Mouse (Mus musculus): ENCODE results near the gene Armh2. TPM values are rescaled to one million over a fixed set of nuclear protein-coding genes. Genes with fewer than 3 reads are reported as not detected.

Armh2 gene
- polyA plus RNA-seq, 1 experiment from 2014 or later: not detected

- ATAC-seq (replicated peaks; ENCODE audit: insufficient number of reproducible peaks, low FRiP score, low TSS enrichment, low read depth) (no peak), DNase-seq (ENCODE audit: low spot score) (no peak)
- no peak overlapping the region for H3K4me2 ChIP-seq (ENCODE audit: low read depth, low read length)
- H3K9me3 ChIP-seq (replicated peaks; ENCODE audit: control insufficient read depth, low read length): no peaks in the 10 kb centered on the region
- no peak overlapping the region for H3K27ac ChIP-seq (replicated peaks; ENCODE audit: low read depth, low read length)
- no peak overlapping the region for H3K4me3 ChIP-seq (ENCODE audit: low read depth, low read length)
- no peaks in the 10 kb centered on the region for H3K27me3 ChIP-seq (ENCODE audit: control insufficient read depth, insufficient read depth, low read length)
- H3K4me1 ChIP-seq (ENCODE audit: control insufficient read depth, insufficient read depth, low read length): no peaks in the 10 kb centered on the region
- 82% methylated on average over 9 of the region's 9 CpGs for WGBS
- no peaks in the 10 kb centered on the region; the same call in 1 of the 2 replicates for H3K36me3 ChIP-seq (replicated peaks; ENCODE audit: control insufficient read depth, insufficient read depth, low read depth, low read length)
- no peak overlapping the region for H3K9ac ChIP-seq (replicated peaks; ENCODE audit: low read length)
These were observed 26.6 kb upstream of the Armh2 start for GRCm38 (mm10) chr13:24714360-24714885.

- whole genome bisulfite sequencing: 59% methylated on average over 5 of the region's 5 CpGs
- Histone ChIP-seq H3K9me3 (replicated peaks; ENCODE audit: control insufficient read depth, low read length) (no peaks in the 10 kb centered on the region), H3K4me1 (ENCODE audit: control insufficient read depth, insufficient read depth, low read length) (no peaks in the 10 kb centered on the region), H3K27ac (replicated peaks; ENCODE audit: low read depth, low read length) (no peak overlapping the region), H3K36me3 (replicated peaks; ENCODE audit: control insufficient read depth, insufficient read depth, low read depth, low read length) (no peaks in the 10 kb centered on the region; the same call in 1 of the 2 replicates), H3K4me2 (ENCODE audit: low read depth, low read length) (no peak overlapping the region), H3K4me3 (ENCODE audit: low read depth, low read length) (no peak overlapping the region), H3K27me3 (ENCODE audit: control insufficient read depth, insufficient read depth, low read length) (no peaks in the 10 kb centered on the region), H3K9ac (replicated peaks; ENCODE audit: low read length) (no peak overlapping the region)
- DNase-seq (ENCODE audit: low spot score): no peak
- no peak for ATAC-seq (replicated peaks; ENCODE audit: insufficient number of reproducible peaks, low FRiP score, low TSS enrichment, low read depth)
These were observed 25.4 kb upstream of the Armh2 start for GRCm38 (mm10) chr13:24715601-24716000.

GRCm38 (mm10) chr13:24716441-24716840 is 24.6 kb upstream of the Armh2 start:
- Histone ChIP-seq H3K27me3 (ENCODE audit: control insufficient read depth, insufficient read depth, low read length) (no peaks in the 10 kb centered on the region), H3K9me3 (replicated peaks; ENCODE audit: control insufficient read depth, low read length) (no peaks in the 10 kb centered on the region), H3K4me1 (ENCODE audit: control insufficient read depth, insufficient read depth, low read length) (no peaks in the 10 kb centered on the region), H3K27ac (replicated peaks; ENCODE audit: low read depth, low read length) (no peak overlapping the region), H3K4me3 (ENCODE audit: low read depth, low read length) (no peak overlapping the region), H3K9ac (replicated peaks; ENCODE audit: low read length) (no peak overlapping the region), H3K36me3 (replicated peaks; ENCODE audit: control insufficient read depth, insufficient read depth, low read depth, low read length) (no peaks in the 10 kb centered on the region; the same call in 1 of the 2 replicates), H3K4me2 (ENCODE audit: low read depth, low read length) (no peak overlapping the region)
- WGBS: 85% methylated on average over 9 of the region's 9 CpGs
- DNase-seq (ENCODE audit: low spot score) (no peak), ATAC-seq (replicated peaks; ENCODE audit: insufficient number of reproducible peaks, low FRiP score, low TSS enrichment, low read depth) (no peak)

- Histone ChIP-seq H3K9me3 (replicated peaks; ENCODE audit: control insufficient read depth, low read length) (no peaks in the 10 kb centered on the region), H3K4me2 (ENCODE audit: low read depth, low read length) (no peak overlapping the region), H3K27ac (replicated peaks; ENCODE audit: low read depth, low read length) (no peak overlapping the region), H3K9ac (replicated peaks; ENCODE audit: low read length) (no peak overlapping the region), H3K4me3 (ENCODE audit: low read depth, low read length) (no peak overlapping the region), H3K4me1 (ENCODE audit: control insufficient read depth, insufficient read depth, low read length) (no peaks in the 10 kb centered on the region), H3K36me3 (replicated peaks; ENCODE audit: control insufficient read depth, insufficient read depth, low read depth, low read length) (no peaks in the 10 kb centered on the region; the same call in 1 of the 2 replicates), H3K27me3 (ENCODE audit: control insufficient read depth, insufficient read depth, low read length) (no peaks in the 10 kb centered on the region)
- DNase-seq (ENCODE audit: low spot score): no peak
- ATAC-seq (replicated peaks; ENCODE audit: insufficient number of reproducible peaks, low FRiP score, low TSS enrichment, low read depth): no peak
- WGBS: 74% methylated on average over 7 of the region's 7 CpGs
These were observed 23.4 kb upstream of the Armh2 start for GRCm38 (mm10) chr13:24717677-24718076.

GRCm38 (mm10) chr13:24721502-24721901 is 19.5 kb upstream of the Armh2 start:
- WGBS: 74% methylated on average over 10 of the region's 10 CpGs
- H3K4me3 ChIP-seq (ENCODE audit: low read depth, low read length): no peak overlapping the region
- H3K4me1 ChIP-seq (ENCODE audit: control insufficient read depth, insufficient read depth, low read length): no peaks in the 10 kb centered on the region
- no peaks in the 10 kb centered on the region; the same call in 1 of the 2 replicates for H3K36me3 ChIP-seq (replicated peaks; ENCODE audit: control insufficient read depth, insufficient read depth, low read depth, low read length)
- no peak overlapping the region for H3K9ac ChIP-seq (replicated peaks; ENCODE audit: low read length)
- ATAC-seq (replicated peaks; ENCODE audit: insufficient number of reproducible peaks, low FRiP score, low TSS enrichment, low read depth): no peak
- H3K27ac ChIP-seq (replicated peaks; ENCODE audit: low read depth, low read length): no peak overlapping the region
- no peaks in the 10 kb centered on the region for H3K27me3 ChIP-seq (ENCODE audit: control insufficient read depth, insufficient read depth, low read length)
- H3K9me3 ChIP-seq (replicated peaks; ENCODE audit: control insufficient read depth, low read length): no peaks in the 10 kb centered on the region
- no peak overlapping the region for H3K4me2 ChIP-seq (ENCODE audit: low read depth, low read length)
- DNase-seq (ENCODE audit: low spot score): no peak

- Histone ChIP-seq H3K36me3 (replicated peaks; ENCODE audit: control insufficient read depth, insufficient read depth, low read depth, low read length) (no peaks in the 10 kb centered on the region), H3K9me3 (replicated peaks; ENCODE audit: control insufficient read depth, low read length) (no peaks in the 10 kb centered on the region), H3K4me3 (ENCODE audit: low read depth, low read length) (no peak overlapping the region), H3K27me3 (ENCODE audit: control insufficient read depth, insufficient read depth, low read length) (no peaks in the 10 kb centered on the region), H3K27ac (replicated peaks; ENCODE audit: low read depth, low read length) (no peak overlapping the region), H3K4me2 (ENCODE audit: low read depth, low read length) (no peak overlapping the region), H3K4me1 (ENCODE audit: control insufficient read depth, insufficient read depth, low read length) (no peaks in the 10 kb centered on the region), H3K9ac (replicated peaks; ENCODE audit: low read length) (no peak overlapping the region)
- ATAC-seq (replicated peaks; ENCODE audit: insufficient number of reproducible peaks, low FRiP score, low TSS enrichment, low read depth): no peak
- DNase-seq (ENCODE audit: low spot score): no peak
- WGBS: 57% methylated on average over 8 of the region's 8 CpGs
These were observed 17.2 kb upstream of the Armh2 start for GRCm38 (mm10) chr13:24723699-24724394.

GRCm38 (mm10) chr13:24724395-24724759 is 16.7 kb upstream of the Armh2 start:
- no peaks in the 10 kb centered on the region for H3K4me1 ChIP-seq (ENCODE audit: control insufficient read depth, insufficient read depth, low read length)
- H3K27ac ChIP-seq (replicated peaks; ENCODE audit: low read depth, low read length): no peak overlapping the region
- WGBS: 57% methylated on average over 4 of the region's 4 CpGs
- H3K27me3 ChIP-seq (ENCODE audit: control insufficient read depth, insufficient read depth, low read length): no peaks in the 10 kb centered on the region
- H3K4me3 ChIP-seq (ENCODE audit: low read depth, low read length): no peak overlapping the region
- H3K36me3 ChIP-seq (replicated peaks; ENCODE audit: control insufficient read depth, insufficient read depth, low read depth, low read length): no peaks in the 10 kb centered on the region
- H3K4me2 ChIP-seq (ENCODE audit: low read depth, low read length): no peak overlapping the region
- DNase-seq (ENCODE audit: low spot score) (no peak), ATAC-seq (replicated peaks; ENCODE audit: insufficient number of reproducible peaks, low FRiP score, low TSS enrichment, low read depth) (no peak)
- H3K9ac ChIP-seq (replicated peaks; ENCODE audit: low read length): no peak overlapping the region
- H3K9me3 ChIP-seq (replicated peaks; ENCODE audit: control insufficient read depth, low read length): no peaks in the 10 kb centered on the region

- ATAC-seq (replicated peaks; ENCODE audit: insufficient number of reproducible peaks, low FRiP score, low TSS enrichment, low read depth) (no peak), DNase-seq (ENCODE audit: low spot score) (no peak)
- Histone ChIP-seq H3K4me1 (ENCODE audit: control insufficient read depth, insufficient read depth, low read length) (no peaks in the 10 kb centered on the region), H3K9ac (replicated peaks; ENCODE audit: low read length) (no peak overlapping the region), H3K4me2 (ENCODE audit: low read depth, low read length) (no peak overlapping the region), H3K4me3 (ENCODE audit: low read depth, low read length) (no peak overlapping the region), H3K36me3 (replicated peaks; ENCODE audit: control insufficient read depth, insufficient read depth, low read depth, low read length) (no peaks in the 10 kb centered on the region), H3K27ac (replicated peaks; ENCODE audit: low read depth, low read length) (no peak overlapping the region), H3K27me3 (ENCODE audit: control insufficient read depth, insufficient read depth, low read length) (no peaks in the 10 kb centered on the region), H3K9me3 (replicated peaks; ENCODE audit: control insufficient read depth, low read length) (no peaks in the 10 kb centered on the region)
- 92% methylated on average over 5 of the region's 5 CpGs for WGBS
These were observed 11.9 kb upstream of the Armh2 start for GRCm38 (mm10) chr13:24729128-24729527.

Data from embryonic facial prominence, embryonic 11.5 days (tissue).